In the genomic region with DNA sequence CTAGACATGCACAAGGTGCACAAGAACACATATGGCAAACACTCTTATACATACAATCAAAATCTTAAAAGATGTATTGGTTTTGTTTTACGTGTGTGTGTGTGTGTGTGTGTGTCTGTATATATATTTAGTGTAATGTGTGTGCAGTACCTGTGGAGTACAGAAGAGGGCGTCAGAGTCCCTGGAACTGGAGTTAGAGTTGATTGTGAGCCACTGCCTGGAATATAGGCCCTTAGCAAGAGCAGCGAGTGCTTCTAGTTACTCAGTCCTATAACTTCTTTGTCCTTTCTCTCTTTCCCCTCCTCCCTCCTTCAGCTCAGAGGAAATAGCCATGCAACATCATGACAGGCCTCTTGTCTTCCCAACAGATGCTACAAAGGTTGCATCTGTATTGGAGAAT, we compare ENCODE assay signal across 31 mouse cellular contexts. TPM values are rescaled to one million over a fixed set of nuclear protein-coding genes. Genes with fewer than 3 reads are reported as not detected.
DNase-seq lines count a peak whose midpoint lies in the region; ATAC-seq and TF ChIP-seq lines count a peak whose summit lies in the region.
"Had no signal": no experiment of that assay in that cellular context is flagged by ENCODE, and none has a peak within 500 bp of the region (broad histone marks: within the 10 kb centered on the region; RNA-seq: fewer than 3 reads in every experiment).

No protein-coding gene starts in this region.

- no peaks in the 10 kb centered on the region for H3K9me3 ChIP-seq in forebrain, postnatal 0 days (ENCODE audit: low read length)
- no peaks in the 10 kb centered on the region for H3K9me3 ChIP-seq in forebrain, embryonic 10.5 days
- no peaks in the 10 kb centered on the region for H3K9me3 ChIP-seq in stomach, postnatal 0 days (ENCODE audit: control insufficient read depth, low read length)
- H3K9me3 ChIP-seq in kidney, embryonic 15.5 days (replicated peaks): no peaks in the 10 kb centered on the region
- H3K9me3 ChIP-seq: embryonic facial prominence, embryonic 12.5 days; heart, embryonic 10.5 days; hindbrain, embryonic 10.5 days; intestine, embryonic 15.5 days; midbrain, embryonic 13.5 days; neural tube, embryonic 15.5 days had no signal

- H3K9ac ChIP-seq in forebrain, postnatal 0 days: no peak overlapping the region
- no peak overlapping the region for H3K9ac ChIP-seq in stomach, postnatal 0 days (ENCODE audit: low read length)
- H3K9ac ChIP-seq in kidney, embryonic 15.5 days: no peak overlapping the region
- H3K9ac ChIP-seq: embryonic facial prominence, embryonic 12.5 days; intestine, embryonic 15.5 days; liver, embryonic 14.5 days; midbrain, embryonic 13.5 days; neural tube, embryonic 15.5 days had no signal

- no peaks in the 10 kb centered on the region for H3K4me1 ChIP-seq in forebrain, postnatal 0 days (ENCODE audit: insufficient read depth)
- H3K4me1 ChIP-seq in forebrain, embryonic 10.5 days: no peaks in the 10 kb centered on the region
- H3K4me1 ChIP-seq in stomach, postnatal 0 days (replicated peaks; ENCODE audit: control insufficient read depth, insufficient read depth): no peaks in the 10 kb centered on the region
- no peaks in the 10 kb centered on the region for H3K4me1 ChIP-seq in kidney, embryonic 15.5 days
- H3K4me1 ChIP-seq: hindbrain, embryonic 10.5 days; intestine, embryonic 15.5 days; midbrain, embryonic 13.5 days; neural tube, embryonic 15.5 days had no signal

- H3K4me3 ChIP-seq in forebrain, postnatal 0 days (ENCODE audit: low read depth, low read length): no peak overlapping the region
- no peak overlapping the region for H3K4me3 ChIP-seq in forebrain, embryonic 10.5 days
- H3K4me3 ChIP-seq in layer of hippocampus, adult 2 months: no peak overlapping the region
- H3K4me3 ChIP-seq in stomach, postnatal 0 days (ENCODE audit: low read depth, low read length): no peak overlapping the region
- no peak overlapping the region for H3K4me3 ChIP-seq in kidney, embryonic 15.5 days (replicated peaks)
- H3K4me3 ChIP-seq: embryonic facial prominence, embryonic 12.5 days; heart, embryonic 10.5 days; hindbrain, embryonic 10.5 days; intestine, embryonic 15.5 days; midbrain, embryonic 13.5 days; neural tube, embryonic 15.5 days had no signal

- H3K27me3 ChIP-seq in forebrain, postnatal 0 days (ENCODE audit: insufficient read depth, low read length): no peaks in the 10 kb centered on the region
- H3K27me3 ChIP-seq in forebrain, embryonic 10.5 days (ENCODE audit: poor library complexity, severe bottlenecking): no peaks in the 10 kb centered on the region
- no peaks in the 10 kb centered on the region for H3K27me3 ChIP-seq in stomach, postnatal 0 days (ENCODE audit: control insufficient read depth, insufficient read depth, low read length)
- H3K27me3 ChIP-seq in kidney, embryonic 15.5 days: no peaks in the 10 kb centered on the region
- H3K27me3 ChIP-seq: embryonic facial prominence, embryonic 12.5 days; intestine, embryonic 15.5 days; midbrain, embryonic 13.5 days; neural tube, embryonic 15.5 days had no signal

- TF ChIP-seq EP300 in stomach, postnatal 0 days (optimal IDR thresholded peaks at IDR 0.05): no peak

- H3K4me2 ChIP-seq in forebrain, postnatal 0 days (ENCODE audit: low read depth): no peak overlapping the region
- no peak overlapping the region for H3K4me2 ChIP-seq in stomach, postnatal 0 days (replicated peaks; ENCODE audit: low read depth)
- no peak overlapping the region for H3K4me2 ChIP-seq in kidney, embryonic 15.5 days
- H3K4me2 ChIP-seq: embryonic facial prominence, embryonic 12.5 days; intestine, embryonic 15.5 days; midbrain, embryonic 13.5 days; neural tube, embryonic 15.5 days had no signal

- no peak for DNase-seq in forebrain, postnatal 0 days
- no peak for DNase-seq in forebrain, embryonic 10.5 days (ENCODE audit: extremely low spot score, low spot score)
- DNase-seq in layer of hippocampus, adult 2 months (ENCODE audit: low spot score in 2 of 2): no peak
- no peak for DNase-seq in layer of hippocampus, postnatal 14 days (ENCODE audit: low spot score in 2 of 2)
- DNase-seq in right cerebral cortex, postnatal 4 days: peak; percentile 37
- DNase-seq in right cerebral cortex, adult 2 months (ENCODE audit: low spot score in 2 of 2): no peak
- no peak for DNase-seq in stomach, postnatal 0 days (ENCODE audit: low spot score)
- DNase-seq: adrenal gland, postnatal 14 days; cerebellum, adult 11 months; cerebellum, adult 9-10 months; cerebellum, postnatal 36 days; embryo, embryonic 11 days; gastrocnemius, postnatal 25 days; heart, adult 11 months; heart, postnatal 14 days; kidney, adult 9 months; kidney, postnatal 14 days; left cerebral cortex, postnatal 4 days; lung, adult 2 months; lung, postnatal 4 days; right cerebral cortex, adult 18-20 months; thymus, postnatal 4 days had no signal

- H3K36me3 ChIP-seq in forebrain, postnatal 0 days (ENCODE audit: insufficient read depth): no peaks in the 10 kb centered on the region
- no peaks in the 10 kb centered on the region for H3K36me3 ChIP-seq in forebrain, embryonic 10.5 days (replicated peaks)
- H3K36me3 ChIP-seq in stomach, postnatal 0 days (ENCODE audit: control insufficient read depth, insufficient read depth, low read length): no peaks in the 10 kb centered on the region
- H3K36me3 ChIP-seq in kidney, embryonic 15.5 days: no peaks in the 10 kb centered on the region
- H3K36me3 ChIP-seq: embryonic facial prominence, embryonic 12.5 days; heart, embryonic 10.5 days; hindbrain, embryonic 10.5 days; intestine, embryonic 15.5 days; midbrain, embryonic 13.5 days; neural tube, embryonic 15.5 days had no signal

- H3K27ac ChIP-seq in forebrain, postnatal 0 days (ENCODE audit: low read depth, low read length): peak overlapping the region; percentile 75
- no peak overlapping the region for H3K27ac ChIP-seq in forebrain, embryonic 10.5 days
- H3K27ac ChIP-seq in layer of hippocampus, adult 2 months: peak overlapping the region; percentile 55; the same call in 1 of the 2 replicates
- no peak overlapping the region for H3K27ac ChIP-seq in stomach, postnatal 0 days (replicated peaks)
- no peak overlapping the region for H3K27ac ChIP-seq in kidney, embryonic 15.5 days
- H3K27ac ChIP-seq: embryonic facial prominence, embryonic 12.5 days; hindbrain, embryonic 10.5 days; intestine, embryonic 15.5 days; liver, embryonic 14.5 days; midbrain, embryonic 13.5 days; neural tube, embryonic 15.5 days had no signal

- WGBS in forebrain, postnatal 0 days: 90% methylated on average over 3 of the region's 3 CpGs
- 76% methylated on average over 3 of the region's 3 CpGs for WGBS in forebrain, embryonic 10.5 days
- WGBS in stomach, postnatal 0 days: 82% methylated on average over 3 of the region's 3 CpGs
- 91% methylated on average over 3 of the region's 3 CpGs for WGBS in kidney, embryonic 15.5 days

- peak; percentile 50 for TF ChIP-seq CTCF in forebrain, postnatal 0 days (IDR thresholded peaks at IDR 0.05; ENCODE audit: low read depth)
- peak; percentile 34 for TF ChIP-seq CTCF in layer of hippocampus, adult 2 months (conservative IDR thresholded peaks at IDR 0.05)
- TF ChIP-seq CTCF in stomach, postnatal 0 days (IDR thresholded peaks at IDR 0.05; ENCODE audit: low read depth): peak; percentile 30

- 0 out of 2 replicates have a peak, but pooled peaks have one; percentile 27 for ATAC-seq in forebrain, postnatal 0 days
- no peak for ATAC-seq in stomach, postnatal 0 days (ENCODE audit: low FRiP score, low TSS enrichment)
- no peak for ATAC-seq in kidney, embryonic 15.5 days (replicated peaks; ENCODE audit: low FRiP score)
- ATAC-seq: hindbrain, embryonic 16.5 days; intestine, embryonic 15.5 days; midbrain, embryonic 13.5 days had no signal

RNA-seq across cellular contexts. Expression of gene Rps27rt, which starts 40.6 kb away (rescaled TPM):
- total RNA-seq in forebrain, postnatal 0 days (2014; rRNA removed): 15.0 and 44.3 TPM in 2 replicates
- polyA plus RNA-seq in forebrain, postnatal 0 days (2015; fragmentation: Nextera tagmentation; extraction: Ambion mirVana): 292 and 386 TPM in 2 replicates
- polyA plus RNA-seq in forebrain, embryonic 10.5 days (2016; fragmentation: Nextera tagmentation; extraction: Ambion mirVana): 215 and 266 TPM in 2 replicates
- total RNA-seq in layer of hippocampus, adult 2 months (2021): 10 to 100 TPM; 25.5 to 28.0 TPM
- 10 to 100 TPM; 19.4 to 27.4 TPM for total RNA-seq in layer of hippocampus, postnatal 14 days (2021)
- polyA plus RNA-seq in stomach, postnatal 0 days (2015; fragmentation: Nextera tagmentation; extraction: Ambion mirVana): 682 and 701 TPM in 2 replicates
- polyA plus RNA-seq in kidney, embryonic 15.5 days (2015; fragmentation: Nextera tagmentation; extraction: Ambion mirVana): 310 and 532 TPM in 2 replicates

RNA-seq across cellular contexts. Expression of gene Osbpl10, which starts 44.8 kb away (rescaled TPM):
- total RNA-seq in forebrain, postnatal 0 days (2014; rRNA removed): 19.2 and 22.4 TPM in 2 replicates
- 2.8 and 3.0 TPM in 2 replicates for polyA plus RNA-seq in forebrain, postnatal 0 days (2015; fragmentation: Nextera tagmentation; extraction: Ambion mirVana)
- polyA plus RNA-seq in forebrain, embryonic 10.5 days (2016; fragmentation: Nextera tagmentation; extraction: Ambion mirVana): 0.99 and 1.4 TPM in 2 replicates
- 10 to 100 TPM; 19.0 to 19.5 TPM for total RNA-seq in layer of hippocampus, adult 2 months (2021)
- total RNA-seq in layer of hippocampus, postnatal 14 days (2021): 10 to 100 TPM; 17.1 to 19.7 TPM
- polyA plus RNA-seq in stomach, postnatal 0 days (2015; fragmentation: Nextera tagmentation; extraction: Ambion mirVana): 1.4 and 1.7 TPM in 2 replicates
- polyA plus RNA-seq in kidney, embryonic 15.5 days (2015; fragmentation: Nextera tagmentation; extraction: Ambion mirVana): 2.3 and 3.1 TPM in 2 replicates

Comparison
In these comparisons a context has a peak if more than half of its experiments do, and no peak if none do; other contexts are left out.
1. H3K27ac ChIP-seq: peak in forebrain, postnatal 0 days (single experiment) and layer of hippocampus, adult 2 months (single experiment); none in forebrain, embryonic 10.5 days (single experiment), stomach, postnatal 0 days (single experiment) and kidney, embryonic 15.5 days (single experiment).
2. Peak in every context shown above with its lines, with median percentiles within 50 percentile points of each other: CTCF ChIP-seq.